Mouse (Mus musculus) natural killer cell, adult 2 months (primary cell): ENCODE results near the gene Naga.

ENCODE experiments used
- DNase-seq, 2 experiments: peaks; one replicate each; pipeline ENCODE4 v3.0.0; 2022; ENCODE audit warnings: low spot score in 2 of 2

The Naga gene

GRCm38 (mm10) chr15:82339150-82339549 lies 425 bp upstream of the Naga start:
- no peak for DNase-seq

DNA sequence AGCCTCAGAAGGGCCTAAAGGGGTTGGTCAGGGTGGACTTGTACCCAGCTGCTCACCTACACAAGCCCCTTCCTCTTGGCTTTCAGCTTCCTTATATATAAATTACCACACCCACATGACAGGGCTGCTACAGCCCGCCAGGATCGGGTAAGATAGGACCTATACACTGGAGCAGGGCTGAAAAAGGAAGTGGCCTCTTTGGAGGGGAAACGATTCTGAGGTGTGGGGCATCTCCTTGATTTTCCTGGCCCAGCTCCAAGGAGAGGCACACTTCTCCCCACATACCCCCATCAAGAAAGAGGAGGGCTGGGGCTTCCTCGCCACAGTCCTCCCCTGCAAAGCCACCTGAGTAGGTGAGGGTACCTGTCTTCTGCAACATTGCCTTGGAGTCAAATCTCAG lies 850 bp downstream of the Naga start:
- DNase-seq = no peak

GRCm38 (mm10) chr15:82336629-82337028 lies 2.1 kb downstream of the Naga start:
- no peak for DNase-seq

DNA sequence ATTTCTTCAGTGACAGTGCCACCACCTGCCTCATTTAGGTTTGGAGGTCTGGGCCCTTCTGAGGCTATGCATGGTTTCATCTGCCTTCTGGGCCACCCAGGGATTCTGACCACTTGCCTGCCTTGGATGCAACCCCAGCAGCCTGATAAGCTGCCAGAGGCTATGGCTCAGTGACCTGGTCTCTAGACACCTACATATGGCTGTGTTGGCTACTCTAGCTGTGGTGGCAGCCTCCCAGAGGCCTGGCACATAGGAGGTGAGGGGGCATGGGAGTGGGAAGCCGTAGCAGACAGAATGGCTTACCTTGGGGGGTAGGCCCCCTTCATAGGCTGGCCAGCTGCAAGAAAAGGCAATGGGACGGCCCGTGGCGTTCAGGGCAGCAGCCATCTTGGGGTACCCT lies 3.5 kb downstream of the Naga start:
- DNase-seq = no peak

GRCm38 (mm10) chr15:82325382-82325781 lies 13.3 kb downstream of the Naga start:
- no peak for DNase-seq

GRCm38 (mm10) chr15:82322195-82322594 lies 16.5 kb downstream of the Naga start:
- no peak for DNase-seq

DNA sequence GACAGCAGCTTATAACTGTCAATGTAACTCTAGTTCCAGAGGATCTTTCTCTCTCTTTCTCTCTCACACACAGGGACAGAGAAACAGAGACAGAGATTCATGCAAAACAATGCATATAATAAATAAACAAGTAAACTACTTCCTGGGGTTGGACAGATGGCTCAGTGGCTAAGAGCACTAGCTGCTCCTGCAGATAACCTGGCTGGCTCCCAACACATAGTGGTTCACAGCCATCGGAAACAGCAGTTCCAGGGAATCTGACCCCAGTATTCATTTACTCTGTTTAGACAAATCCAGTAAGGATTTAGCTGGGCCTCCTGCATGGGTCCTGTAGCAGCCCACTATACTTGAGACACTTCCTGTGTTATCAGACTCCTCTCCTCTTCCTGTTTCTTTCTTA lies 19.1 kb downstream of the Naga start:
- DNase-seq = no peak

DNA sequence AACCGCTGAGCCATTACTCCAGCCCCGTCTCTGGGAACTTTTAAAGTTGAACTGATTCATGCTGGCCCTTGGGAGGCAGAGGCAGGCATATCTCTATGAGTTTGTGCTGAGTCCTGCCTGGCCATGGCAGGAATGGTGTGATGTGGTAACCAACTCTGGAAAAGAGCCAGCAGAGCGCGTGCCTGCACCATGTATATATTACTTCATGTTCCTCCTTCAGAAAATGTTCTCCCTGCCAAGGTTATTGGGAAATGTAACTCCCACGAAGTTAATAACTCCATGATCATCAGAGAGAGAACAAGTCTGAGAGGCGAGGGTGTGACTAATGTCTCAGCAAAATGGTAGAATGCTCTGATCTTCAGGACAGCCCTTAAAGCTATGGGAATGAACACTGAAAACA lies 20.9 kb downstream of the Naga start:
- no peak for DNase-seq

- DNase-seq = no peak
Observed at GRCm38 (mm10) chr15:82308416-82308815, 30.3 kb downstream of the Naga start.

DNA sequence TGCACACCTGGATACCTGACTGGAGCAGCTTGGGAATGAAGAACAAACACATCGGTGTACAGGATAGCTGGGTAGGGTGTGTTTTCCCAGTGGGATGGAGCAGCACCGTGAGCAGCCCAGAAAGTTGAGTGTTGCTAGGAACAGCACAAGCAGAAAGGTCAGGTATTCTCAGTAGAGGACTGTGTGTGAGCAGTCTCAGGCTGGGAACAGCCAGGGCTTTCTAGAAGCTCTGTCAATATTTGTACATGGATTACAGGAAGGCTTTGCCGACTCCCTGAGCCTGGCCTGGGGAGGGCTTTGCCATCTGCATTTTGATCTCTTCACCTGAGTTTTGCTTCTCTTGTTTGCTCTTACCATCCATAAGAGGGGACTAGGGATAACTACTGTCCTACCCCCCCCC lies 31.6 kb downstream of the Naga start:
- no peak for DNase-seq

DNA sequence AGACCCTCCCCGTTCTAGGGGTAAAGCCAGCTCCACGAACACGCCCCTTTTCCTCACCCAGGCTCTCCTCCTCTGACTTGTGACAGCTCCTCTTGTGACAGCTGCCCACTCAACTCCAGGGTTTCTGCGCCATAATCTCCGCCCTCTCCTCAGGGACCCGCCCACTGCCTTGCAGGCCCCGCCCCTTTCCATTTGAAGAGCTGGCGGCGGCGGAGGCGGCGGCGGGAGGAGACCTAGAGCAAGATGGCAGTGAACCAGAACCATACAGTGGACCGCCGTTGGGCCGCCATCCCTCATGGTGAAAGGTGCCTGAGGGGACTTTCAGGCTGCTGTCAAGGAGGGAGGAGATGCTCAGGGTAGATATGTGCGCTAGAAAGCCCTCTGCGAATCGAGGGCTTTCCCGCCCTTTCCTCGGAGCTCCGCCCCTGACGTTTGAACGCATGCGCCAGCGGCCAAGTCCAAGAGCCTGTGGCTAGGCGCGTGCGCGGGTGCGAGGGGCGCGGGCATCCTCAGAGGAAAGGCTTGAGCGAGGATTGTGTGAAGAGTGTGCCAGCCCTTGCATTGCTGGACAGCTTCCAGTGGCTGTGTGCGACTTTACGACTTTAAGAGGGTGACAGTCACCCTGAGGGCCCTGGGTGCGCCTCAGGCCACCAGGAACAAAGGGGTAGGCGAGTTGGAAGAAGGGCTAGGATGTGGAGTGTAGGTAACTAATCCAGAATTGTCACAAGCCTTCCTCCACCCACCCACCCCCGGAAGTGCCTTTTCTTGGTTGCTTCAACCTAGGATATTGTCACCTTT lies 39.8 kb downstream of the Naga start, which contains the start of gene Wbp2nl:
Wbp2nl (plus strand) TSS at position 191 of the 798 bp plus-strand sequence.
- DNase-seq = no peak

DNA sequence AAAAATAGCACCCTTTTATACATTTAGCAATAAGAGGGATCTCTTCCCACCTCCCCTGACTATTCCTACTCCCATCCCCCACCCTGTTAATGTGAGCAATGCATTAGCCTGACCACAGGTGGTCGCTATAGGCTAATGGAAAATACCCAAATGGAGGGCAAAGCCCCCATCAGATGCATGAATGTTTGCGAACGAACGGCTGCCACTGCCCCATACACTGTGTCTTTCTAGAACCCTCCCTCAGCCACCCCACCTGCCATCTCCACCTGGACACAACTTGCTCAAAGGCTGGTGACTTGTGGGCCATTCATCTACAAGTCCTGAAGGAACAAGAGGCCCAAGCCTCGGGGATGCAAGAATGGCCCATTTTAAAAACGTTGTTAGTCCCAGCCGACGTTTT lies 44.7 kb downstream of the Naga start:
- no peak for DNase-seq

- DNase-seq = no peak
Observed at GRCm38 (mm10) chr15:82293271-82293711, 45.4 kb downstream of the Naga start.

DNA sequence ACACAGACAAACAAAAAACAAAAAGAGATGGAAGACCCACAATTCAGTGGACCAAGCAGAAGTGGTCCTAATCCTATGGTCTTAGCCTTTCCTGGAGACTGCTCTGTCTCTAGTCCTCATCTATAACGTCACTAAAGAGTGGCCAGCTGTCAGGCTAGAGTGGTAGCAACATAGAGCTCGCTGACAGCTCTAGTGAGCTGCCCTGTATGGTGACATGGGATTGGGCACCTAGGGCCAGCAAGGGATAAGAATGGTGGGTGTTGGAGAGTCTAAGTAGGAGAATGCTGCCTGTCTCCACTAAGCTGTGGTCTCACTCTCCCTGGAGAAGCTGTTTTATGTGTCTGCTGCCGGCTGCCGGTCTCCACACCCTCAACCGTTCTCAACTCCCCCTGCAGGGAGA lies 45.9 kb downstream of the Naga start:
- DNase-seq = no peak

DNA sequence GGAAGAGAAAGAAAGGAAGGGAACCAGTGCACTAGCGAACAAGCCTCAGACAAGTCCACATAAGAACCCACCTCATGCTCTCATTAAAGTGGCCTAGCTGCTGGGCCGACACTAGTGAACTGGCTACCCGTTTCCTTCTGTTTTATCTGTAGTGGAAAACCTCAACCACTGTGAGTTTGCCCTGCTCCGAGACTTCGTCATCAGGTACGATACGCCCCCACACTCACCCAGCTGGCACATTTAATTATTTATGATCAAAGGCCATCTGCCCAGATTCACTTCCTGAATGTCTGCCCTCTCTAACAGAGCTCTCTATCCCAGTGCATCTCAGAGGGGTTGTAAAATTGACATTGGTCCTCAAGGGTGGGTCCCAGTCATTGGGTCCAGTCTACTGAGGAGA lies 48.5 kb downstream of the Naga start:
- DNase-seq = no peak

DNA sequence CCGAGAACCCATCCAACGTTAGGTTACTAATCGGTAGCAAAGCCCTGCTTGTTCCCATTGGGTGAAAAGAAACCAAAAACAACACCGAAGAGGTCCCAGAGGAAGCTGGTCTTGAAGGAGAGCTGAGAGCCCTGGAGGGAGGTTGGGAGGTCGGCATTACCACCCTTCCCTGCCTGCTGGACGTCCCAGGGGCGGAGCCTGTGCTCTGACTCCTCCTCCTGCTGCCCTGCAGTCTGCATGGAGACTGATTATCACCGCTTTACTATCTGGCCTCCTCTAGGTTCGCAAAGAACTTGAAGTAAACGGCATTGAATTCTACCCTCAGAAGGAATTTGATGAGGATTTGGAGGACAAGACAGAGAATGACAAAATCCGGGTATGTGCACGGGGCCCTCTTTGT lies 52.6 kb downstream of the Naga start:
- DNase-seq = no peak

DNA sequence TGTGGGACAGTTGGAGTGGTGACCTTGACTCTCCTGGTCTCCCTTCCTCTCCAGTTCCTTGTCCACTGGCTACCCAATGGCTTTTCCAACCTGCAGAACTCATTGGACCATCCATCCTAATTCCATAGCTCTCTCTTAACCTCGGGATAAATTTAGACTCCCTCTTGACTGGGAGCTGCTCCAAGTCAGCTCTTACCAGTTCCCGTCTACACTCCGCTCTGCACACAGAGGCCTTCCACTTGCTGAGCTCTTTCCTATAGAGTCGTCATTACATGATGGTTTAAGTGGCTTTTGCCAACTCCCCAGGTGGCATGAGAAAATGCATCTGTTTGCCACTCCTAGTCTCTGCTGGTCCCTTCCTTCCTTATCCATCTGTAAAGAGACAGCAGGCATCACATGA lies 58.1 kb downstream of the Naga start:
- no peak for DNase-seq
